Mouse (Mus musculus) embryonic facial prominence, embryonic 15.5 days (tissue): Measurements from ENCODE around the gene Khdrbs1. TPM values are rescaled to one million over a fixed set of nuclear protein-coding genes. Genes with fewer than 3 reads are reported as not detected.

Source experiments
- ATAC-seq: fragments of 200-750 bp; cut with Nextera tagmentation; 2 replicates; pipeline ENCODE4 v1.8.0; 2017; ENCODE audit warnings: low read depth, moderate TSS enrichment; ENCODE audit not compliant: insufficient number of reproducible peaks, low FRiP score, low TSS enrichment
- H3K27ac ChIP-seq: fragments of 300-500 bp; sonication (generic); replicated peaks from 2 replicates; pipeline ENCODE4 v1.5.1; 2015; ENCODE audit warnings: mild to moderate bottlenecking, inconsistent platforms
- H3K27me3 ChIP-seq: fragments of 300-500 bp; sonication (generic); 2 replicates; pipeline ENCODE4 v1.6.1; 2015; ENCODE audit warnings: inconsistent platforms
- H3K36me3 ChIP-seq: fragments of 300-500 bp; sonication (generic); 2 replicates; pipeline ENCODE4 v1.6.1; 2015; ENCODE audit warnings: mild to moderate bottlenecking, inconsistent platforms
- H3K4me1 ChIP-seq: fragments of 300-500 bp; sonication (generic); 2 replicates; pipeline ENCODE4 v1.6.1; 2015; ENCODE audit warnings: inconsistent platforms
- H3K4me2 ChIP-seq: fragments of 300-500 bp; sonication (generic); replicated peaks from 2 replicates; pipeline ENCODE4 v1.6.1; 2015; ENCODE audit warnings: mild to moderate bottlenecking, inconsistent platforms
- H3K4me3 ChIP-seq: fragments of 300-500 bp; sonication (generic); replicated peaks from 2 replicates; pipeline ENCODE4 v1.5.1; 2015; ENCODE audit warnings: mild to moderate bottlenecking, inconsistent platforms
- H3K9ac ChIP-seq: fragments of 300-500 bp; sonication (generic); 2 replicates; pipeline ENCODE4 v1.6.1; 2015; ENCODE audit warnings: inconsistent platforms
- H3K9me3 ChIP-seq: fragments of 300-500 bp; sonication (generic); replicated peaks from 2 replicates; pipeline ENCODE4 v1.6.1; 2016; ENCODE audit warnings: inconsistent platforms
- WGBS: fragments of 180-500 bp; shearing (Covaris S2); methylation state at CpG from one replicate; pipeline ENCODE4 v1.1.7; 2015; 5-methylcytosine and 5-hydroxymethylcytosine counted together
- microRNA-seq: library from miRNA; unstranded; fragments of <30 nt; microRNA quantifications from one replicate; pipeline ENCODE4, GENCODE M21; 2016; ENCODE audit warnings: borderline number of aligned reads
- polyA plus RNA-seq: library from polyadenylated mRNA; unstranded; fragments of >200 nt; fragmentation: Nextera tagmentation; extraction: Ambion mirVana; gene quantifications from 2 replicates; pipeline ENCODE4 v1.2.1, GENCODE M21; 2015

Gene Khdrbs1
- polyA plus RNA-seq, 1 experiment from 2014 or later = 99.1 TPM

DNA sequence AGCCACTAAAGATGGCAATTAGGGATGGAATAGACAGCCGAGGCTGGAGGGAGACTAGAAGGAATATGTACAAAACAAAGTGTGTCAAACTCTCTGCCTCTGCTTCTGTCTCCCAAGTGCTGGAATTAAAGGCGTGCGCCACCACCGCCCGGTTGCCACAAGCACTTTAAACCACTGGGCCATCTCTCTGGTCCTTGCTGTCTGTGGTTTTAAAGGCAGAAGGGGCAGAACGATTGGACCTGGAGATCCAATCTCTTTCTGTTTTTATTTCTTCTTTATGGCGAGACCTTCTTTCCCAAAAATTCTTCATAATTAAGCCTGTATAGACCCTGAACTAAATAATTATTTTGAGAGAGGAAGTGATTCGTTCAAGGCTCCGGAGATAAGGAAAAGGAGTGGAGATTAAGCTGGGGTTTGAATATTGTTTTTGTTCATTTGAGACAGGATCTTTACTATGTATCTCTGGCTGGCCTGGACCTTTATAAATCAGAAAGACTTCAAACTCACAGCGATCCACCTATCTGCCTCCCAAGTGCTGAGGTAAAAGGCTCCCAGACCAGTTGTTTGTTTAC, 69.1 kb downstream of the Khdrbs1 start:
- Histone ChIP-seq H3K4me3 (peak overlapping the region; percentile 99), H3K4me1 (peaks cover 16% of the 10 kb centered on the region), H3K4me2 (peak overlapping the region; percentile 68), H3K36me3 (peaks cover 21% of the 10 kb centered on the region), H3K27ac (peak overlapping the region; percentile 78), H3K9ac (peak overlapping the region; percentile 97), H3K9me3 (no peaks in the 10 kb centered on the region), H3K27me3 (no peaks in the 10 kb centered on the region)
- ATAC-seq = peak; percentile 12; the same call in 1 of the 2 replicates
- WGBS = 6% methylated on average over 10 of the region's 10 CpGs

GRCm38 (mm10) chr4:129672083-129672877, 69.8 kb downstream of the Khdrbs1 start, which contains the start of gene Kpna6:
TSS of gene Kpna6 (minus strand) at chr4:129672767.
- no peaks in the 10 kb centered on the region for H3K9me3 ChIP-seq
- H3K27me3 ChIP-seq = no peaks in the 10 kb centered on the region
- peak; percentile 90 for ATAC-seq
- under 1% methylated on average over 64 of the region's 65 CpGs for WGBS
- peak within 1 kb of the TSS; percentile 99 for H3K4me3 ChIP-seq
- peaks cover 17% of the 10 kb centered on the region for H3K36me3 ChIP-seq
- H3K27ac ChIP-seq = peak within 1 kb of the TSS; percentile 93
- peak within 1 kb of the TSS; percentile 68 for H3K4me2 ChIP-seq
- H3K9ac ChIP-seq = peak within 1 kb of the TSS; percentile 97
- H3K4me1 ChIP-seq = peaks cover 16% of the 10 kb centered on the region

- H3K4me2 ChIP-seq = peak overlapping the region; percentile 68
- no peaks in the 10 kb centered on the region for H3K27me3 ChIP-seq
- H3K9me3 ChIP-seq = no peaks in the 10 kb centered on the region
- H3K9ac ChIP-seq = peak overlapping the region; percentile 97
- H3K27ac ChIP-seq = peak overlapping the region; percentile 93
- H3K4me3 ChIP-seq = peak overlapping the region; percentile 99
- ATAC-seq = no peak
- H3K4me1 ChIP-seq = peaks cover 16% of the 10 kb centered on the region
- H3K36me3 ChIP-seq = peaks cover 13% of the 10 kb centered on the region
- WGBS = 7% methylated on average over 12 of the region's 12 CpGs
These were observed 70.5 kb downstream of the Khdrbs1 start for GRCm38 (mm10) chr4:129671491-129672082.

DNA sequence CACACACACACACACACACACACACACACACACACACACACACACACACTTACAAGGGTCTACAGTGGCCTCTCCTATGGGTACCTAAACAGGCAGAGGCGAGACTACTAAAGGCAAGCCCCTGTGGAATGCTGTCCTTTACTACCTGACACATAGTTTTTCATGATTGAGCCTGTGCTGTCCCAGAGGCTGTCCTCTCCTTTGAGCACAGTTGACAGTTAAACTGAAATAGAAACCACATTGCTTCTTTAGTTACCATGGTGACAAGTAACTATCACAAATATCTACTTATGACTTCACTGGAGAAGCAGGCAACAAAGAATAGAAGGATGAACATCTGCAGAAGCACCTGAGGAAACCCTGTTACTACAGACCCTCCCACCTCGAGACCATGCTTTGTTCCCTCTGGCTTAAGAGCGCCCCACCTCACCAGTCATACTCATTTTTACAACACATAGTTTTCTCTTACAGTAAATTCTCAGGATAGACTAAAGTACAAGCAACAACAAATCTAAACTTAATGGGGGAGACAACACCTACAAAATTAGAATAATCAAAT, 79.8 kb downstream of the Khdrbs1 start:
- no peak overlapping the region for H3K27ac ChIP-seq
- H3K4me1 ChIP-seq = 0 out of 2 replicates have a peak, but pooled peaks cover 7% of the 10 kb centered on the region
- H3K36me3 ChIP-seq = peaks cover 54% of the 10 kb centered on the region
- H3K27me3 ChIP-seq = no peaks in the 10 kb centered on the region
- no peak overlapping the region for H3K9ac ChIP-seq
- no peak overlapping the region for H3K4me3 ChIP-seq
- no peaks in the 10 kb centered on the region for H3K9me3 ChIP-seq
- WGBS = 64% methylated on average over 3 of the region's 3 CpGs
- ATAC-seq = no peak
- H3K4me2 ChIP-seq = no peak overlapping the region

GRCm38 (mm10) chr4:129661584-129661983, 80.5 kb downstream of the Khdrbs1 start:
- no peak for ATAC-seq
- Histone ChIP-seq H3K27me3 (no peaks in the 10 kb centered on the region), H3K4me1 (0 out of 2 replicates have a peak, but pooled peaks cover 7% of the 10 kb centered on the region), H3K4me3 (no peak overlapping the region), H3K9ac (no peak overlapping the region), H3K4me2 (no peak overlapping the region), H3K36me3 (peaks cover 58% of the 10 kb centered on the region), H3K27ac (no peak overlapping the region), H3K9me3 (no peaks in the 10 kb centered on the region)
- WGBS = 92% methylated on average over 3 of the region's 3 CpGs

DNA sequence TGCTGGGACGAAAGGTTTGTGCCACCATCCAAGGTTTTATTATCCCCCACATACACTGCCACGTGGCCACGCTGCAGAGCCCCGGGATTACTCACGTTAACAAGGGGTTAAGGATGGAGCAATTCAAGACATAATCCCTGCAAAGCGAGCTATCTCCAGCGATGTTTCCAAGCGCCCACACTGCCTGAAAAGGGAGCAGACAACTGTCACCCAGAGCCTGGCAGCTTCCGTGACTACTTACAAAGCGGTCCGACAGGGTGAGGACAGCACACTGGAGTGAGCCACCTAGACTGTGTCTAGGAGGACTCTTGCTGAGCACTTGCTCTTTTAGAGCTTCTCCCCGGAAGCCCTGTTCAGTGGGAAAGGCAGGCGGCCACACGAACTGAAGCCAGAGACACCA, 87.3 kb downstream of the Khdrbs1 start:
- no peak overlapping the region for H3K9ac ChIP-seq
- ATAC-seq = no peak
- H3K27ac ChIP-seq = no peak overlapping the region
- H3K9me3 ChIP-seq = no peaks in the 10 kb centered on the region
- no peaks in the 10 kb centered on the region for H3K4me1 ChIP-seq
- H3K4me2 ChIP-seq = no peak overlapping the region
- H3K36me3 ChIP-seq = peaks cover 92% of the 10 kb centered on the region
- whole genome bisulfite sequencing = 89% methylated on average over 14 of the region's 14 CpGs
- H3K27me3 ChIP-seq = no peaks in the 10 kb centered on the region
- no peak overlapping the region for H3K4me3 ChIP-seq

Small RNA genes lying within 50 kb of the gene (microRNA-seq; reads per million reads assigned to microRNA genes)
- gene Gm28017 = not detected
- 0.52 reads per million for gene Mir7016

Other genes with a start within 250 kb of the Khdrbs1 start
- gene Marcksl1, start 228.7 kb downstream of the Khdrbs1 start, polyA plus RNA-seq = 610 and 641 TPM in 2 replicates
- gene Hdac1, start 199.6 kb downstream of the Khdrbs1 start, polyA plus RNA-seq = 200 and 207 TPM in 2 replicates
- 5.5 and 6.8 TPM in 2 replicates for gene Lck, start 168.7 kb downstream of the Khdrbs1 start, polyA plus RNA-seq
- gene Fam167b, start 163.8 kb downstream of the Khdrbs1 start, polyA plus RNA-seq = 6.7 and 7.5 TPM in 2 replicates
- 270 and 284 TPM in 2 replicates for gene Eif3i, start 141.7 kb downstream of the Khdrbs1 start, polyA plus RNA-seq
- 197 and 210 TPM in 2 replicates for gene Tmem234, start 141.6 kb downstream of the Khdrbs1 start, polyA plus RNA-seq
- 3.4 and 3.7 TPM in 2 replicates for gene Dcdc2b, start 128.0 kb downstream of the Khdrbs1 start, polyA plus RNA-seq
- gene Iqcc, start 123.2 kb downstream of the Khdrbs1 start, polyA plus RNA-seq = 31.8 and 34.1 TPM in 2 replicates
- 63.3 and 66.7 TPM in 2 replicates for gene Ccdc28b, start 118.4 kb downstream of the Khdrbs1 start, polyA plus RNA-seq
- gene Txlna, start 101.2 kb downstream of the Khdrbs1 start, polyA plus RNA-seq = 88.0 and 91.4 TPM in 2 replicates
- gene Kpna6, start 69.5 kb downstream of the Khdrbs1 start, polyA plus RNA-seq = 15.3 and 16.3 TPM in 2 replicates
- gene Tmem39b, start 45.5 kb downstream of the Khdrbs1 start, polyA plus RNA-seq = 13.5 and 15.0 TPM in 2 replicates
- gene Ptp4a2, start 68.9 kb upstream of the Khdrbs1 start, polyA plus RNA-seq = 316 and 324 TPM in 2 replicates
- gene Spocd1, start 186.9 kb upstream of the Khdrbs1 start, polyA plus RNA-seq = 0.23 and 0.28 TPM in 2 replicates
- gene Adgrb2, start 242.6 kb upstream of the Khdrbs1 start, polyA plus RNA-seq = 7.0 and 7.1 TPM in 2 replicates